Mouse (Mus musculus) testis, adult 2 months (tissue): ENCODE measurements around the gene Eapp.

Experiments
- CTCF ChIP-seq: fragments of 200-500 bp; IDR thresholded peaks from 2 replicates; pipeline ENCODE4 v1.5.1; 2012; ENCODE audit warnings: low read depth, mild to moderate bottlenecking, inconsistent platforms, low read length, moderate library complexity; ENCODE audit not compliant: control insufficient read depth, insufficient read depth, insufficient replicate concordance
- POLR2A ChIP-seq: fragments of 200-500 bp; IDR thresholded peaks from 2 replicates; pipeline ENCODE4 v1.6.1; 2012; ENCODE audit warnings: low read depth, mild to moderate bottlenecking, inconsistent platforms, low read length, moderate library complexity; ENCODE audit not compliant: control insufficient read depth

- TF ChIP-seq POLR2A, result no peak
- TF ChIP-seq CTCF, result no peak
Observed at GRCm38 (mm10) chr12:54651820-54652219, 43.9 kb downstream of the Eapp start.
